Mouse (Mus musculus) CH12.LX (cell line): Measurements from ENCODE around the gene Dnase1l2. TPM values are rescaled to one million over a fixed set of nuclear protein-coding genes. Genes with fewer than 3 reads are reported as not detected.

Experiments used
- DNase-seq: peaks from one replicate; pipeline ENCODE4 v3.0.0-alpha.2; 2013; ENCODE audit errors: extremely low read depth
- H3K27ac ChIP-seq: 2 replicates; pipeline ENCODE4 v1.5.1; 2012; ENCODE audit warnings: low read depth, mild to moderate bottlenecking, control low read depth, moderate library complexity; ENCODE audit not compliant: insufficient read depth
- H3K27me3 ChIP-seq: replicated peaks from 2 replicates; pipeline ENCODE3; 2012; ENCODE audit warnings: inconsistent platforms
- H3K36me3 ChIP-seq, 2 experiments: replicated peaks in 1 of 2; 2 replicates each; pipeline versions ENCODE3 to v1.6.1; 2012; ENCODE audit warnings: inconsistent platforms in 1 of 2, low read length in 1 of 2, mild to moderate bottlenecking in 1 of 2, mixed read lengths in 1 of 2, moderate library complexity in 1 of 2; ENCODE audit not compliant: control insufficient read depth in 1 of 2, insufficient read depth in 1 of 2
- H3K4me1 ChIP-seq, 2 experiments: 2 replicates each; pipeline ENCODE4 v1.6.1; 2012; ENCODE audit warnings: inconsistent platforms in 1 of 2, moderate library complexity in 1 of 2; ENCODE audit not compliant: insufficient read depth in 2 of 2, control insufficient read depth in 1 of 2
- H3K4me2 ChIP-seq: 2 replicates; pipeline ENCODE4 v1.6.1; 2012; ENCODE audit warnings: low read depth, mild to moderate bottlenecking, control low read depth; ENCODE audit not compliant: poor library complexity, insufficient read depth, severe bottlenecking
- H3K4me3 ChIP-seq, 3 experiments: fragments of 150-350 bp in 1 of 3; sonication (generic) in 1 of 3; replicated peaks in 1 of 3; 2 replicates each; pipeline versions ENCODE3 to v1.5.1; 2011 to 2012; ENCODE audit warnings: low read depth in 2 of 3, low read length in 2 of 3, mild to moderate bottlenecking in 2 of 3, moderate library complexity in 2 of 3, control low read depth in 1 of 3, improper control_type of control experiment in 1 of 3, inconsistent platforms in 1 of 3, mixed read lengths in 1 of 3; ENCODE audit not compliant: poor library complexity in 1 of 3
- H3K79me2 ChIP-seq: replicated peaks from 2 replicates; pipeline ENCODE4 v1.6.1; 2012; ENCODE audit warnings: mild to moderate bottlenecking, moderate library complexity; ENCODE audit not compliant: control insufficient read depth, poor library complexity, insufficient read depth, severe bottlenecking; ENCODE audit errors: extremely low read depth
- H3K9ac ChIP-seq: 2 replicates; pipeline ENCODE4 v1.6.1; 2012; ENCODE audit warnings: low read depth, mild to moderate bottlenecking, control low read depth, moderate library complexity; ENCODE audit not compliant: insufficient read depth
- H3K9me3 ChIP-seq: replicated peaks from 2 replicates; pipeline ENCODE3; 2012; ENCODE audit warnings: low read length, inconsistent platforms, mixed read lengths
- BHLHE40 ChIP-seq: IDR thresholded peaks from 2 replicates; pipeline ENCODE4 v1.6.1; 2011; ENCODE audit warnings: mild to moderate bottlenecking, low read depth, low read length, improper control_type of control experiment
- CHD2 ChIP-seq: IDR thresholded peaks from 2 replicates; pipeline ENCODE4 v1.6.1; 2011; ENCODE audit warnings: low read length, improper control_type of control experiment
- E2F4 ChIP-seq: IDR thresholded peaks from 2 replicates; pipeline ENCODE4 v1.6.1; 2011; ENCODE audit warnings: low read depth, low read length, improper control_type of control experiment; ENCODE audit not compliant: insufficient replicate concordance
- ELF1 ChIP-seq: IDR thresholded peaks from 2 replicates; pipeline ENCODE4 v1.6.1; 2014; ENCODE audit warnings: low read depth, mild to moderate bottlenecking, inconsistent platforms, low read length, improper control_type of control experiment
- EP300 ChIP-seq: IDR thresholded peaks from 2 replicates; pipeline ENCODE4 v1.6.1; 2011; ENCODE audit warnings: low read length, improper control_type of control experiment
- ETS1 ChIP-seq: conservative IDR thresholded peaks from 2 replicates; pipeline ENCODE4 v1.6.1; 2012; ENCODE audit warnings: low read depth, mild to moderate bottlenecking, inconsistent platforms, low read length, improper control_type of control experiment, moderate library complexity
- HCFC1 ChIP-seq: IDR thresholded peaks from 2 replicates; pipeline ENCODE4 v1.6.1; 2012; ENCODE audit warnings: low read depth, mild to moderate bottlenecking, inconsistent platforms, low read length, improper control_type of control experiment
- JUN ChIP-seq: IDR thresholded peaks from 2 replicates; pipeline ENCODE4 v1.6.1; 2011; ENCODE audit warnings: low read depth, mild to moderate bottlenecking, low read length, improper control_type of control experiment, moderate library complexity; ENCODE audit not compliant: insufficient read depth
- JUND ChIP-seq: conservative IDR thresholded peaks from 2 replicates; pipeline ENCODE4 v1.6.1; 2011; ENCODE audit warnings: low read depth, low read length, improper control_type of control experiment
- MEF2A ChIP-seq: IDR thresholded peaks from 2 replicates; pipeline ENCODE4 v1.6.1; 2014; ENCODE audit warnings: low read depth, mild to moderate bottlenecking, inconsistent platforms, low read length, improper control_type of control experiment, borderline replicate concordance
- MXI1 ChIP-seq: IDR thresholded peaks from 2 replicates; pipeline ENCODE4 v1.6.1; 2011; ENCODE audit warnings: mild to moderate bottlenecking, low read depth, low read length, improper control_type of control experiment
- MYC ChIP-seq: IDR thresholded peaks from 2 replicates; pipeline ENCODE4 v1.6.1; 2011; ENCODE audit warnings: low read depth, mild to moderate bottlenecking, improper control_type of control experiment, low read length
- NELFE ChIP-seq: IDR thresholded peaks from 2 replicates; pipeline ENCODE4 v1.6.1; 2011; ENCODE audit warnings: low read depth, low read length, improper control_type of control experiment
- POLR2A ChIP-seq: IDR thresholded peaks from 2 replicates; pipeline ENCODE4 v1.6.1; 2011; ENCODE audit warnings: low read depth, mild to moderate bottlenecking, improper control_type of control experiment, low read length
- POLR2AphosphoS2 ChIP-seq: IDR thresholded peaks from 2 replicates; pipeline ENCODE4 v1.6.1; 2011; ENCODE audit warnings: low read depth, low read length, improper control_type of control experiment
- RCOR1 ChIP-seq: conservative IDR thresholded peaks from 2 replicates; pipeline ENCODE4 v1.6.1; 2012; ENCODE audit warnings: low read depth, mild to moderate bottlenecking, inconsistent platforms, low read length, improper control_type of control experiment
- SIN3A ChIP-seq: IDR thresholded peaks from 2 replicates; pipeline ENCODE4 v1.6.1; 2012; ENCODE audit warnings: low read length, improper control_type of control experiment, inconsistent platforms
- TBP ChIP-seq: conservative IDR thresholded peaks from 2 replicates; pipeline ENCODE4 v1.6.1; 2011; ENCODE audit warnings: low read depth, low read length, improper control_type of control experiment
- TCF12 ChIP-seq: IDR thresholded peaks from 2 replicates; pipeline ENCODE4 v1.6.1; 2014; ENCODE audit warnings: low read depth, mild to moderate bottlenecking, inconsistent platforms, low read length, improper control_type of control experiment
- UBTF ChIP-seq: IDR thresholded peaks from 2 replicates; pipeline ENCODE4 v1.6.1; 2012; ENCODE audit warnings: low read depth, mild to moderate bottlenecking, inconsistent platforms, low read length, improper control_type of control experiment, moderate library complexity
- ZKSCAN1 ChIP-seq: IDR thresholded peaks from 2 replicates; pipeline ENCODE4 v1.6.1; 2012; ENCODE audit warnings: low read depth, inconsistent platforms, low read length, improper control_type of control experiment, borderline replicate concordance
- ZMIZ1 ChIP-seq: IDR thresholded peaks from 2 replicates; pipeline ENCODE4 v1.6.1; 2012; ENCODE audit warnings: low read depth, mild to moderate bottlenecking, inconsistent platforms, low read length, improper control_type of control experiment
- ZNF384 ChIP-seq: IDR thresholded peaks from 2 replicates; pipeline ENCODE4 v1.6.1; 2012; ENCODE audit warnings: low read depth, low read length, improper control_type of control experiment, inconsistent platforms
- dilution Hi-C: fragments of 300-500 bp; cut with MboI; formaldehyde crosslinking; loops from 2 replicates; pipeline ENCODE4 v1.14.3; 2020; ENCODE audit warnings: low sequenced_read_pairs; ENCODE audit not compliant: extremely low pct_unique_long_range_greater_than_20kb, extremely low pct_ligation_motif_present
- in situ Hi-C: fragments of 300-500 bp; cut with MboI; formaldehyde crosslinking; loops from 3 replicates; pipeline ENCODE4 v1.14.3; 2019; ENCODE audit warnings: low sequenced_read_pairs, low pct_ligation_motif_present, low pct_unique_long_range_greater_than_20kb, mixed read lengths
- polyA plus RNA-seq: library from polyadenylated mRNA; unstranded; fragments of >175 nt; gene quantifications from 2 replicates; pipeline ENCODE4 v1.2.1, GENCODE M21; 2012; ENCODE audit warnings: low read depth; ENCODE audit not compliant: insufficient read length
- total RNA-seq, 2 experiments: library from RNA; depleted of rRNA; stranded (reverse); fragments of 300-350 nt in 1 of 2; fragments of >200 nt in 1 of 2; gene quantifications; 2 replicates each; pipeline ENCODE4 v1.2.3; 2012 to 2014

Gene Dnase1l2
- total and polyA plus RNA-seq, 3 experiments: 0.82 to 1.5 (median 1.1) TPM

GRCm38 (mm10) chr17:24488186-24488661, 45.3 kb upstream of the Dnase1l2 start, which contains the start of gene Caskin1 (continued):
- no peak for TF ChIP-seq NELFE

GRCm38 (mm10) chr17:24485090-24485860, 42.4 kb upstream of the Dnase1l2 start:
- in situ Hi-C loops (no loop called here), dilution Hi-C loops (no loop called here)
- Histone ChIP-seq H3K4me2 (no peak overlapping the region), H3K79me2 (no peaks in the 10 kb centered on the region), H3K4me3 (no peak overlapping the region), H3K27me3 (peaks cover 45% of the 10 kb centered on the region), H3K36me3 (no peaks in the 10 kb centered on the region), H3K27ac (no peak overlapping the region), H3K9me3 (no peaks in the 10 kb centered on the region), H3K9ac (no peak overlapping the region), H3K4me1 (peaks cover 6 to 9% of the 10 kb centered on the region in 2 experiments; a peak in 3 of 4 replicates)
- TF ChIP-seq CHD2 (no peak), POLR2A (no peak), TBP (no peak), EP300 (no peak), POLR2AphosphoS2 (no peak), MEF2A (no peak), BHLHE40 (no peak), ZKSCAN1 (no peak), SIN3A (no peak), ELF1 (no peak), HCFC1 (no peak), ETS1 (no peak)
- no peak for DNase-seq

GRCm38 (mm10) chr17:24483495-24483894, 40.6 kb upstream of the Dnase1l2 start:
- no peak overlapping the region for H3K27ac ChIP-seq
- in situ Hi-C loops (no loop called here), dilution Hi-C loops (no loop called here)
- no peak overlapping the region for H3K4me2 ChIP-seq
- H3K27me3 ChIP-seq: peaks cover 27% of the 10 kb centered on the region
- no peaks in the 10 kb centered on the region for H3K79me2 ChIP-seq
- no peaks in the 10 kb centered on the region for H3K9me3 ChIP-seq
- H3K9ac ChIP-seq: no peak overlapping the region
- H3K4me3 ChIP-seq: no peak overlapping the region
- DNase-seq: no peak
- no peaks in the 10 kb centered on the region for H3K36me3 ChIP-seq
- TF ChIP-seq RCOR1: no peak
- TF ChIP-seq ELF1: no peak
- no peak for TF ChIP-seq JUND
- no peak for TF ChIP-seq E2F4
- no peak for TF ChIP-seq TCF12
- TF ChIP-seq HCFC1: no peak
- no peak for TF ChIP-seq ZMIZ1
- TF ChIP-seq EP300: no peak
- no peak for TF ChIP-seq ZKSCAN1
- TF ChIP-seq MXI1: no peak
- no peak for TF ChIP-seq NELFE
- TF ChIP-seq JUN: no peak
- TF ChIP-seq POLR2AphosphoS2: no peak
- TF ChIP-seq UBTF: no peak
- no peak for TF ChIP-seq ZNF384
- TF ChIP-seq MYC: no peak
- TF ChIP-seq, all 38 proteins: peak for 0
- H3K4me1 ChIP-seq: peaks cover 6 to 15% of the 10 kb centered on the region in 2 experiments; a peak in 3 of 4 replicates
